Comparison of ENCODE assay signal across 8 mouse cellular contexts in genomic region chr10:116300824-116301223, GRCm38 (mm10). TPM values are rescaled to one million over a fixed set of nuclear protein-coding genes. Genes with fewer than 3 reads are reported as not detected.
DNase-seq lines count a peak whose midpoint lies in the region; ATAC-seq and TF ChIP-seq lines count a peak whose summit lies in the region.

No protein-coding gene starts in this region.

- 23% methylated on average over 7 of the region's 7 CpGs for WGBS in heart, adult 2 months
- 10% methylated on average over 7 of the region's 7 CpGs for WGBS in forebrain, embryonic 11.5 days
- 11% methylated on average over 7 of the region's 7 CpGs for WGBS in kidney, embryonic 14.5 days
- WGBS in midbrain, embryonic 13.5 days = 10% methylated on average over 7 of the region's 7 CpGs

- DNase-seq in heart, adult 2 months = no peak
- no peak for DNase-seq in heart, adult 8-10 months (ENCODE audit: low spot score)
- no peak for DNase-seq in forebrain, embryonic 11.5 days (ENCODE audit: low spot score)
- DNase-seq in adipocyte (ENCODE audit: low spot score) = no peak
- DNase-seq in left cerebral cortex, adult 8-10 months (ENCODE audit: low spot score in 2 of 2) = no peak
- DNase-seq in adrenal gland, adult 8-10 months = no peak

- H3K9ac ChIP-seq in heart, adult 2 months (ENCODE audit: low read depth, low read length) = peak overlapping the region; percentile 37; the same call in 1 of the 2 replicates
- peak overlapping the region; percentile 56 for H3K9ac ChIP-seq in forebrain, embryonic 11.5 days (ENCODE audit: low read length)
- peak overlapping the region; percentile 45; the same call in 1 of the 2 replicates for H3K9ac ChIP-seq in kidney, embryonic 14.5 days (ENCODE audit: low read depth, low read length)
- H3K9ac ChIP-seq in midbrain, embryonic 13.5 days (replicated peaks) = peak overlapping the region; percentile 57

- no peaks in the 10 kb centered on the region for H3K79me2 ChIP-seq in heart, adult 2 months (replicated peaks; ENCODE audit: control insufficient read depth, insufficient read depth, low read length)

- TF ChIP-seq EP300 in heart, adult 2 months (IDR thresholded peaks at IDR 0.05; ENCODE audit: insufficient read depth, low read depth, low read length) = no peak

- H3K4me3 ChIP-seq in heart, adult 2 months = peak overlapping the region; percentile 72
- peak overlapping the region; percentile 41 for H3K4me3 ChIP-seq in forebrain, embryonic 11.5 days (ENCODE audit: low read depth, low read length)
- H3K4me3 ChIP-seq in kidney, embryonic 14.5 days (ENCODE audit: low read length) = peak overlapping the region; percentile 51
- peak overlapping the region; percentile 50 for H3K4me3 ChIP-seq in midbrain, embryonic 13.5 days (replicated peaks)

- peak overlapping the region; percentile 96 for H3K4me2 ChIP-seq in forebrain, embryonic 11.5 days (ENCODE audit: low read depth, low read length, severe bottlenecking)
- H3K4me2 ChIP-seq in kidney, embryonic 14.5 days (replicated peaks; ENCODE audit: low read depth, low read length) = peak overlapping the region; percentile 96
- H3K4me2 ChIP-seq in midbrain, embryonic 13.5 days (replicated peaks) = peak overlapping the region; percentile 94

- peak; percentile 21; the same call in 1 of the 2 replicates for ATAC-seq in forebrain, embryonic 11.5 days (replicated peaks; ENCODE audit: low FRiP score)
- 0 out of 2 replicates have a peak, but pooled peaks have one; percentile 30 for ATAC-seq in kidney, embryonic 14.5 days (ENCODE audit: low FRiP score, low TSS enrichment)
- peak; percentile 56; the same call in 1 of the 2 replicates for ATAC-seq in midbrain, embryonic 13.5 days

- TF ChIP-seq CTCF in heart, adult 2 months (IDR thresholded peaks at IDR 0.05) = no peak

- H3K4me1 ChIP-seq in heart, adult 2 months (ENCODE audit: control insufficient read depth, insufficient read depth, low read length) = peaks cover 8% of the 10 kb centered on the region
- H3K4me1 ChIP-seq in forebrain, embryonic 11.5 days (replicated peaks; ENCODE audit: control insufficient read depth, insufficient read depth, low read length) = 0 out of 2 replicates have a peak, but pooled peaks cover 1% of the 10 kb centered on the region
- no peaks in the 10 kb centered on the region for H3K4me1 ChIP-seq in kidney, embryonic 14.5 days (ENCODE audit: control insufficient read depth, insufficient read depth, low read length)
- H3K4me1 ChIP-seq in midbrain, embryonic 13.5 days (replicated peaks) = peaks cover 11% of the 10 kb centered on the region

- no peak for TF ChIP-seq POLR2A in heart, adult 2 months (IDR thresholded peaks at IDR 0.05; ENCODE audit: insufficient read depth, low read depth, low read length)

- H3K36me3 ChIP-seq in heart, adult 2 months (ENCODE audit: control insufficient read depth, insufficient read depth, low read length) = no peaks in the 10 kb centered on the region; the same call in none of the 2 replicates
- H3K36me3 ChIP-seq in forebrain, embryonic 11.5 days (ENCODE audit: control insufficient read depth, insufficient read depth, low read length) = no peaks in the 10 kb centered on the region
- no peaks in the 10 kb centered on the region for H3K36me3 ChIP-seq in kidney, embryonic 14.5 days (ENCODE audit: control insufficient read depth, insufficient read depth, low read length)
- H3K36me3 ChIP-seq in midbrain, embryonic 13.5 days = no peaks in the 10 kb centered on the region

- intact Hi-C loops in heart, adult 2 months (cut with DNase I) = loop anchor here (1.0 to 5.0 kb wide), 4 partner anchors 13 to 94 kb away; no protein-coding TSS in a partner anchor

- H3K27ac ChIP-seq in heart, adult 2 months = peak overlapping the region; percentile 97
- no peak overlapping the region for H3K27ac ChIP-seq in forebrain, embryonic 11.5 days (ENCODE audit: low read depth, low read length)
- no peak overlapping the region for H3K27ac ChIP-seq in kidney, embryonic 14.5 days (ENCODE audit: low read depth, low read length)
- no peak overlapping the region for H3K27ac ChIP-seq in midbrain, embryonic 13.5 days

- H3K27me3 ChIP-seq in heart, adult 2 months (ENCODE audit: control insufficient read depth, insufficient read depth, low read length) = no peaks in the 10 kb centered on the region
- H3K27me3 ChIP-seq in forebrain, embryonic 11.5 days (ENCODE audit: control insufficient read depth, insufficient read depth, low read length) = peaks cover 3% of the 10 kb centered on the region; the same call in 1 of the 2 replicates
- peaks cover 14% of the 10 kb centered on the region for H3K27me3 ChIP-seq in kidney, embryonic 14.5 days (ENCODE audit: control insufficient read depth, insufficient read depth, low read length)
- H3K27me3 ChIP-seq in midbrain, embryonic 13.5 days = peaks cover 29% of the 10 kb centered on the region

- no peaks in the 10 kb centered on the region for H3K9me3 ChIP-seq in forebrain, embryonic 11.5 days (ENCODE audit: control insufficient read depth, low read length)
- H3K9me3 ChIP-seq in kidney, embryonic 14.5 days (ENCODE audit: control insufficient read depth, low read length) = no peaks in the 10 kb centered on the region
- no peaks in the 10 kb centered on the region for H3K9me3 ChIP-seq in midbrain, embryonic 13.5 days

RNA-seq across cellular contexts. Expression of gene Ptprb, which starts 25.5 kb away (rescaled TPM):
- total RNA-seq in heart, adult 2 months (2021) = 10 to 100 TPM; 63.1 to 66.3 TPM
- polyA plus RNA-seq in heart, adult 2 months (2012; rRNA removed) = 14.8 and 25.1 TPM in 2 replicates
- total RNA-seq in heart, adult 8-10 months (2022) = 10 to 100 TPM; 49.9 to 68.0 (median 60.9) TPM
- 2.9 TPM in 2 replicates for polyA plus RNA-seq in forebrain, embryonic 11.5 days (2014; fragmentation: Nextera tagmentation; extraction: Ambion mirVana)
- 4.4 and 6.3 TPM in 2 replicates for polyA plus RNA-seq in kidney, embryonic 14.5 days (2014; fragmentation: Nextera tagmentation; extraction: Ambion mirVana)
- polyA plus RNA-seq in midbrain, embryonic 13.5 days (2015; fragmentation: Nextera tagmentation; extraction: Ambion mirVana) = 2.7 and 2.8 TPM in 2 replicates
- total RNA-seq in left cerebral cortex, adult 8-10 months (2022) = 10 to 100 TPM; 17.6 to 23.0 (median 19.5) TPM
- 10 to 100 TPM; 40.5 to 66.0 (median 57.0) TPM for total RNA-seq in adrenal gland, adult 8-10 months (2022)
